Mouse (Mus musculus): ENCODE results near the gene Rab38.

The Rab38 gene

GRCm38 (mm10) chr7:88429786-88430691 is at the start of gene Rab38:
Gene Rab38, plus strand, starts transcription at chr7:88430273.
- DNase-seq, result peak; percentile 5

- no peak for DNase-seq
Measured at GRCm38 (mm10) chr7:88394568-88394967, 35.5 kb upstream of the Rab38 start.

GRCm38 (mm10) chr7:88395745-88396144 is 34.3 kb upstream of the Rab38 start:
- DNase-seq, result no peak

- DNase-seq, result no peak
Measured at GRCm38 (mm10) chr7:88405311-88405710, 24.8 kb upstream of the Rab38 start.

GRCm38 (mm10) chr7:88406466-88406865 is 23.6 kb upstream of the Rab38 start:
- no peak for DNase-seq

GRCm38 (mm10) chr7:88421821-88422220 is 8.3 kb upstream of the Rab38 start:
- DNase-seq, result no peak

GRCm38 (mm10) chr7:88423889-88424288 is 6.2 kb upstream of the Rab38 start:
- DNase-seq, result no peak

- DNase-seq, result no peak
Measured at GRCm38 (mm10) chr7:88425744-88426143, 4.3 kb upstream of the Rab38 start.

GRCm38 (mm10) chr7:88427484-88427883 is 2.6 kb upstream of the Rab38 start:
- DNase-seq, result no peak

- no peak for DNase-seq
Measured at GRCm38 (mm10) chr7:88430692-88431084, 615 bp downstream of the Rab38 start.

GRCm38 (mm10) chr7:88440301-88440700 is 10.2 kb downstream of the Rab38 start:
- DNase-seq, result no peak

- no peak for DNase-seq
Measured at GRCm38 (mm10) chr7:88442649-88443048, 12.6 kb downstream of the Rab38 start.

- no peak for DNase-seq
Measured at GRCm38 (mm10) chr7:88443435-88443834, 13.4 kb downstream of the Rab38 start.

GRCm38 (mm10) chr7:88445320-88445903 is 15.3 kb downstream of the Rab38 start:
- no peak for DNase-seq

- DNase-seq, result no peak
Measured at GRCm38 (mm10) chr7:88453234-88453633, 23.2 kb downstream of the Rab38 start.

GRCm38 (mm10) chr7:88457827-88458226 is 27.8 kb downstream of the Rab38 start:
- DNase-seq, result no peak

GRCm38 (mm10) chr7:88467754-88468153 is 37.7 kb downstream of the Rab38 start:
- no peak for DNase-seq

GRCm38 (mm10) chr7:88482110-88482619 is 52.1 kb downstream of the Rab38 start:
- DNase-seq, result no peak

- no peak for DNase-seq
Measured at GRCm38 (mm10) chr7:88482628-88483027, 52.6 kb downstream of the Rab38 start.

GRCm38 (mm10) chr7:88491020-88491419 is 60.9 kb downstream of the Rab38 start:
- no peak for DNase-seq

GRCm38 (mm10) chr7:88502217-88502817 is 72.2 kb downstream of the Rab38 start:
- DNase-seq, result no peak

- no peak for DNase-seq
Measured at GRCm38 (mm10) chr7:88509748-88510147, 79.7 kb downstream of the Rab38 start.

GRCm38 (mm10) chr7:88522481-88522880 is 92.4 kb downstream of the Rab38 start:
- DNase-seq, result no peak
